In the genomic region with DNA sequence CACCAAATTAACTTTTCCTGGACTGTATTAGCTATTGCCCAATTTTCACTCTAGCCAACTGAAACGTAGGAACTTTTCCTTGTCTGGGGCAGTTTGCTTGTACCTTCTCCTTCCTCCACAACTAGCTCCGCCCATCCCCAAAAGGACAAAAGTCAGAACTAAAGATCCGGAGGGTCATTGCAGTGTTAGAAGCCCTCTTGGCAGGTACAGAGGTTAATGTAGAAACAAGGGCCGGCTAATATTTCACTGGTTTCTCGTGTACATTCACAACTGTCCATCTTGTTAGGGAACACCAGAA, we compare ENCODE assay signal across 7 mouse cellular contexts. TPM values are rescaled to one million over a fixed set of nuclear protein-coding genes. Genes with fewer than 3 reads are reported as not detected.
DNase-seq lines count a peak whose midpoint lies in the region; ATAC-seq and TF ChIP-seq lines count a peak whose summit lies in the region.

No protein-coding gene starts in this region.

- no peaks in the 10 kb centered on the region for H3K9me3 ChIP-seq in E14TG2a.4 (ENCODE audit: low read length)
- no peaks in the 10 kb centered on the region for H3K9me3 ChIP-seq in MEL (replicated peaks; ENCODE audit: insufficient read depth, low read length)
- no peaks in the 10 kb centered on the region for H3K9me3 ChIP-seq in forebrain, embryonic 15.5 days
- no peaks in the 10 kb centered on the region for H3K9me3 ChIP-seq in midbrain, embryonic 13.5 days

- TF ChIP-seq CTCF in E14TG2a.4 (conservative IDR thresholded peaks at IDR 0.05; ENCODE audit: low read length): no peak
- no peak for TF ChIP-seq CTCF in MEL (IDR thresholded peaks at IDR 0.05 in 2 of 3, conservative IDR thresholded peaks at IDR 0.05 in 1 of 3; ENCODE audit: control insufficient read depth in 1 of 3, insufficient read depth in 1 of 3, low read depth in 2 of 3, low read length in 3 of 3, poor library complexity in 1 of 3, severe bottlenecking in 1 of 3)

- peak; percentile 67 for DNase-seq in MEL (ENCODE audit: low read depth, low spot score)
- peak; percentile 61 for DNase-seq in kidney, postnatal 10 days
- DNase-seq in frontal cortex, postnatal 25 days (ENCODE audit: low spot score in 2 of 2): no peak
- no peak for DNase-seq in adrenal gland, postnatal 4 days (ENCODE audit: low spot score in 2 of 2)

- H3K4me1 ChIP-seq in E14TG2a.4 (replicated peaks; ENCODE audit: low read depth, low read length) (peaks cover 42% of the 10 kb centered on the region), MEL (ENCODE audit: control insufficient read depth in 1 of 2, insufficient read depth in 2 of 2, low read length in 2 of 2) (peaks cover 4 to 8% of the 10 kb centered on the region in 2 experiments)
- H3K4me1 ChIP-seq in forebrain, embryonic 15.5 days: peaks cover 30% of the 10 kb centered on the region
- H3K4me1 ChIP-seq in midbrain, embryonic 13.5 days (replicated peaks): peaks cover 24% of the 10 kb centered on the region

- H3K36me3 ChIP-seq in E14TG2a.4 (ENCODE audit: insufficient read depth, low read length) (peaks cover 10% of the 10 kb centered on the region), MEL (ENCODE audit: control insufficient read depth in 1 of 2, insufficient read depth in 2 of 2, low read length in 2 of 2) (peaks cover 0 to 21% of the 10 kb centered on the region in 2 experiments; a peak in 2 of 4 replicates)
- H3K36me3 ChIP-seq in forebrain, embryonic 15.5 days: no peaks in the 10 kb centered on the region
- no peaks in the 10 kb centered on the region for H3K36me3 ChIP-seq in midbrain, embryonic 13.5 days

- TF ChIP-seq RAD21 in MEL (IDR thresholded peaks at IDR 0.05; ENCODE audit: low read depth, low read length): no peak

- H3K4me3 ChIP-seq in E14TG2a.4 (replicated peaks; ENCODE audit: low read length) (peak overlapping the region; percentile 97), MEL (ENCODE audit: control insufficient read depth in 1 of 2, insufficient read depth in 1 of 2, low read depth in 2 of 2, low read length in 2 of 2) (peak overlapping the region; percentile 49 to 77)
- peak overlapping the region; percentile 83 for H3K4me3 ChIP-seq in forebrain, embryonic 15.5 days
- peak overlapping the region; percentile 82 for H3K4me3 ChIP-seq in midbrain, embryonic 13.5 days (replicated peaks)

- TF ChIP-seq POLR2A in MEL (IDR thresholded peaks at IDR 0.05; ENCODE audit: control insufficient read depth in 1 of 2, insufficient read depth in 1 of 2, low read depth in 1 of 2, low read length in 2 of 2, poor library complexity in 1 of 2): no peak

- H3K4me2 ChIP-seq in forebrain, embryonic 15.5 days (replicated peaks): peak overlapping the region; percentile 57
- peak overlapping the region; percentile 59 for H3K4me2 ChIP-seq in midbrain, embryonic 13.5 days (replicated peaks)

- WGBS in forebrain, embryonic 15.5 days: 10% methylated on average over 5 of the region's 5 CpGs
- WGBS in midbrain, embryonic 13.5 days: 12% methylated on average over 5 of the region's 5 CpGs

- peaks cover 39% of the 10 kb centered on the region for H3K79me2 ChIP-seq in MEL (ENCODE audit: control insufficient read depth, insufficient read depth, low read length, poor library complexity)

- ATAC-seq in forebrain, embryonic 15.5 days (replicated peaks): no peak
- ATAC-seq in midbrain, embryonic 13.5 days: no peak

- peak overlapping the region; percentile 94 for H3K27ac ChIP-seq in MEL (ENCODE audit: control insufficient read depth, low read depth, low read length)
- H3K27ac ChIP-seq in forebrain, embryonic 15.5 days (replicated peaks): peak overlapping the region; percentile 99
- no peak overlapping the region for H3K27ac ChIP-seq in midbrain, embryonic 13.5 days

- H3K9ac ChIP-seq in MEL (ENCODE audit: control insufficient read depth, low read depth, low read length, poor library complexity, severe bottlenecking): peak overlapping the region; percentile 97
- peak overlapping the region; percentile 78 for H3K9ac ChIP-seq in forebrain, embryonic 15.5 days (replicated peaks)
- peak overlapping the region; percentile 71 for H3K9ac ChIP-seq in midbrain, embryonic 13.5 days (replicated peaks)

- peaks cover 4% of the 10 kb centered on the region for H3K27me3 ChIP-seq in E14TG2a.4 (ENCODE audit: insufficient read depth, low read length)
- H3K27me3 ChIP-seq in MEL (ENCODE audit: control insufficient read depth in 1 of 2, insufficient read depth in 2 of 2, low read length in 2 of 2): no peaks in the 10 kb centered on the region
- no peaks in the 10 kb centered on the region for H3K27me3 ChIP-seq in forebrain, embryonic 15.5 days
- peaks cover 3% of the 10 kb centered on the region; the same call in 1 of the 2 replicates for H3K27me3 ChIP-seq in midbrain, embryonic 13.5 days

- 0 out of 4 replicates have a peak, but pooled peaks of 1 of the 2 experiments have one; percentile 31 for TF ChIP-seq EP300 in MEL (IDR thresholded peaks at IDR 0.05; ENCODE audit: low read depth in 1 of 2, low read length in 2 of 2)

TF ChIP-seq in MEL, 35 proteins besides CTCF, POLR2A, EP300 and RAD21:
- TF ChIP-seq JUND (IDR thresholded peaks at IDR 0.05; ENCODE audit: low read depth, low read length): no peak
- no peak for TF ChIP-seq MEF2A (IDR thresholded peaks at IDR 0.05; ENCODE audit: extremely low read depth, insufficient replicate concordance, low read depth, low read length, poor library complexity, severe bottlenecking)
- peak; percentile 73; the same call in 1 of the 2 replicates for TF ChIP-seq CHD1 (IDR thresholded peaks at IDR 0.05; ENCODE audit: low read depth, low read length)

RNA-seq across cellular contexts. Expression of a gene that starts 1.0 kb away (rescaled TPM):
- total RNA-seq in MEL (2012; rRNA removed): 94.9 and 97.6 TPM in 2 replicates
- 100 to 1,000 TPM in 1 of 2 experiments, 10 to 100 TPM in 1; 81.9 to 263 TPM for polyA plus RNA-seq in MEL (2012; ENCODE audit: insufficient read depth in 1 of 2, insufficient read length in 2 of 2, low read depth in 1 of 2, low replicate concordance in 2 of 2, missing spikeins in 1 of 2)
- 77.5 and 80.5 TPM in 2 replicates for polyA plus RNA-seq in forebrain, embryonic 15.5 days (2015; fragmentation: Nextera tagmentation; extraction: Ambion mirVana)
- 68.3 and 74.2 TPM in 2 replicates for polyA plus RNA-seq in midbrain, embryonic 13.5 days (2015; fragmentation: Nextera tagmentation; extraction: Ambion mirVana)
- 100 to 1,000 TPM; 126 to 127 TPM for total RNA-seq in adrenal gland, postnatal 4 days (2021)

Comparison
In these comparisons a context has a peak if more than half of its experiments do, and no peak if none do; other contexts are left out.
1. DNase-seq: peak in MEL (single experiment) and kidney, postnatal 10 days (single experiment); none in frontal cortex, postnatal 25 days (0 of 2) and adrenal gland, postnatal 4 days (0 of 2).
2. Peak in every context shown above with its lines, with median percentiles within 50 percentile points of each other: H3K4me3 ChIP-seq and H3K9ac ChIP-seq.